Mouse (Mus musculus) B cell, adult 2 months (primary cell): ENCODE data around the gene Ctnnbip1.

ENCODE experiments used
- DNase-seq, 2 experiments: peaks; one replicate each; pipeline ENCODE4 v3.0.0; 2022

The Ctnnbip1 gene

GRCm38 (mm10) chr4:149523961-149524360, 5.9 kb downstream of the Ctnnbip1 start:
- DNase-seq = no peak

- DNase-seq = no peak
Observed at GRCm38 (mm10) chr4:149525170-149525569, 7.1 kb downstream of the Ctnnbip1 start.

- no peak for DNase-seq
Observed at GRCm38 (mm10) chr4:149525811-149526210, 7.8 kb downstream of the Ctnnbip1 start.

GRCm38 (mm10) chr4:149526330-149526729, 8.3 kb downstream of the Ctnnbip1 start:
- DNase-seq = no peak

- DNase-seq = no peak
Observed at GRCm38 (mm10) chr4:149527621-149528354, 9.8 kb downstream of the Ctnnbip1 start.

GRCm38 (mm10) chr4:149529691-149530090, 11.7 kb downstream of the Ctnnbip1 start:
- no peak for DNase-seq

- no peak for DNase-seq
Observed at GRCm38 (mm10) chr4:149539441-149539840, 21.4 kb downstream of the Ctnnbip1 start.

GRCm38 (mm10) chr4:149541935-149542334, 23.9 kb downstream of the Ctnnbip1 start:
- DNase-seq = no peak

GRCm38 (mm10) chr4:149542431-149542830, 24.4 kb downstream of the Ctnnbip1 start:
- DNase-seq = no peak

GRCm38 (mm10) chr4:149542927-149543553, 25.0 kb downstream of the Ctnnbip1 start:
- peak; percentile 82 to 84 for DNase-seq

GRCm38 (mm10) chr4:149544892-149545291, 26.9 kb downstream of the Ctnnbip1 start:
- DNase-seq = no peak

GRCm38 (mm10) chr4:149546797-149547444, 28.9 kb downstream of the Ctnnbip1 start:
- no peak for DNase-seq

- DNase-seq = no peak
Observed at GRCm38 (mm10) chr4:149547523-149547922, 29.5 kb downstream of the Ctnnbip1 start.

- DNase-seq = peak; percentile 70 to 71
Observed at GRCm38 (mm10) chr4:149549221-149549925, 31.3 kb downstream of the Ctnnbip1 start.

GRCm38 (mm10) chr4:149550866-149551265, 32.8 kb downstream of the Ctnnbip1 start:
- no peak for DNase-seq

GRCm38 (mm10) chr4:149551696-149552095, 33.7 kb downstream of the Ctnnbip1 start:
- DNase-seq = no peak

- DNase-seq = no peak
Observed at GRCm38 (mm10) chr4:149553834-149554233, 35.8 kb downstream of the Ctnnbip1 start.

- no peak for DNase-seq
Observed at GRCm38 (mm10) chr4:149556111-149556510, 38.1 kb downstream of the Ctnnbip1 start.

GRCm38 (mm10) chr4:149557905-149558304, 39.9 kb downstream of the Ctnnbip1 start:
- DNase-seq = no peak

GRCm38 (mm10) chr4:149558389-149558788, 40.4 kb downstream of the Ctnnbip1 start:
- DNase-seq = no peak

GRCm38 (mm10) chr4:149561392-149561791, 43.4 kb downstream of the Ctnnbip1 start:
- DNase-seq = no peak

- no peak for DNase-seq
Observed at GRCm38 (mm10) chr4:149561986-149562904, 44.2 kb downstream of the Ctnnbip1 start.
